Comparison of ENCODE assay signal across 8 mouse cellular contexts in genomic region chr2:165884577-165885224, GRCm38 (mm10). TPM values are rescaled to one million over a fixed set of nuclear protein-coding genes. Genes with fewer than 3 reads are reported as not detected.
A peak's percentile ranks its signal among the peaks of the same experiment; 100 is the strongest.
DNase-seq lines count a peak whose midpoint lies in the region; ATAC-seq and TF ChIP-seq lines count a peak whose summit lies in the region.

No protein-coding gene starts in this region.

- peak overlapping the region; percentile 76 for H3K4me3 ChIP-seq in bone marrow macrophage, adult 2 months (ENCODE audit: insufficient read depth, low read length)
- H3K4me3 ChIP-seq in embryonic facial prominence, embryonic 15.5 days (replicated peaks): peak overlapping the region; percentile 32
- H3K4me3 ChIP-seq in limb, embryonic 14.5 days (replicated peaks; ENCODE audit: low read length): peak overlapping the region; percentile 35
- H3K4me3 ChIP-seq in midbrain, embryonic 16.5 days (ENCODE audit: low read depth, low read length): peak overlapping the region; percentile 36
- H3K4me3 ChIP-seq in spleen, adult 2 months (ENCODE audit: extremely low read depth, insufficient read depth, insufficient read length): peak overlapping the region; percentile 58

- no peaks in the 10 kb centered on the region for H3K9me3 ChIP-seq in embryonic facial prominence, embryonic 15.5 days (replicated peaks)
- no peaks in the 10 kb centered on the region for H3K9me3 ChIP-seq in limb, embryonic 14.5 days (ENCODE audit: control insufficient read depth, low read length)
- H3K9me3 ChIP-seq in midbrain, embryonic 16.5 days (replicated peaks; ENCODE audit: control insufficient read depth, low read length, poor library complexity, severe bottlenecking): no peaks in the 10 kb centered on the region

- H3K36me3 ChIP-seq in embryonic facial prominence, embryonic 15.5 days: no peaks in the 10 kb centered on the region
- H3K36me3 ChIP-seq in limb, embryonic 14.5 days (ENCODE audit: control insufficient read depth, insufficient read depth, low read length): no peaks in the 10 kb centered on the region
- no peaks in the 10 kb centered on the region for H3K36me3 ChIP-seq in midbrain, embryonic 16.5 days (ENCODE audit: control insufficient read depth, insufficient read depth, low read length)
- H3K36me3 ChIP-seq in spleen, adult 2 months (ENCODE audit: control insufficient read depth, insufficient read depth, low read length): peaks cover 5% of the 10 kb centered on the region

- TF ChIP-seq CTCF in bone marrow macrophage, adult 2 months (IDR thresholded peaks at IDR 0.05; ENCODE audit: low read depth, low read length): no peak
- no peak for TF ChIP-seq CTCF in spleen, adult 2 months (IDR thresholded peaks at IDR 0.05; ENCODE audit: extremely low read depth, insufficient read depth, insufficient read length, insufficient replicate concordance)

- ATAC-seq in embryonic facial prominence, embryonic 15.5 days (ENCODE audit: insufficient number of reproducible peaks, low FRiP score, low TSS enrichment, low read depth): peak; percentile 68
- peak; percentile 82 for ATAC-seq in limb, embryonic 14.5 days (ENCODE audit: low FRiP score, low read depth)
- ATAC-seq in midbrain, embryonic 16.5 days: peak; percentile 52

- TF ChIP-seq POLR2A in bone marrow macrophage, adult 2 months (IDR thresholded peaks at IDR 0.05; ENCODE audit: borderline replicate concordance, low read depth, low read length): no peak
- no peak for TF ChIP-seq POLR2A in limb, embryonic 14.5 days (IDR thresholded peaks at IDR 0.05; ENCODE audit: borderline replicate concordance, extremely low read depth, insufficient read depth, insufficient read length)
- peak; percentile 65 for TF ChIP-seq POLR2A in spleen, adult 2 months (IDR thresholded peaks at IDR 0.05; ENCODE audit: low read depth, low read length)

- H3K4me1 ChIP-seq in bone marrow macrophage, adult 2 months (ENCODE audit: control insufficient read depth, insufficient read depth, low read length): peaks cover 61% of the 10 kb centered on the region
- peaks cover 97% of the 10 kb centered on the region for H3K4me1 ChIP-seq in embryonic facial prominence, embryonic 15.5 days
- peaks cover 89% of the 10 kb centered on the region for H3K4me1 ChIP-seq in limb, embryonic 14.5 days (ENCODE audit: control insufficient read depth, insufficient read depth, low read length)
- peaks cover 92% of the 10 kb centered on the region for H3K4me1 ChIP-seq in midbrain, embryonic 16.5 days (ENCODE audit: control insufficient read depth, insufficient read depth, low read length)
- H3K4me1 ChIP-seq in spleen, adult 2 months (ENCODE audit: control insufficient read depth, insufficient read depth, insufficient read length): peaks cover 48% of the 10 kb centered on the region

- H3K4me2 ChIP-seq in embryonic facial prominence, embryonic 15.5 days (replicated peaks): peak overlapping the region; percentile 53
- H3K4me2 ChIP-seq in limb, embryonic 14.5 days (replicated peaks; ENCODE audit: low read depth, low read length, severe bottlenecking): peak overlapping the region; percentile 71
- H3K4me2 ChIP-seq in midbrain, embryonic 16.5 days (ENCODE audit: low read length): peak overlapping the region; percentile 70

- DNase-seq in B cell, adult 2 months: peak; percentile 99
- DNase-seq in heart, adult 9 months (ENCODE audit: low spot score in 2 of 2): peak; percentile 99
- DNase-seq in kidney, adult 9 months: peak; percentile 99
- peak; percentile 94 for DNase-seq in limb, embryonic 14.5 days (ENCODE audit: low spot score)
- peak; percentile 91 to 94 for DNase-seq in spleen, adult 2 months (ENCODE audit: low read depth in 1 of 2, low spot score in 2 of 2)

- 6% methylated on average over 21 of the region's 21 CpGs for WGBS in embryonic facial prominence, embryonic 15.5 days
- WGBS in limb, embryonic 14.5 days: 7% methylated on average over 20 of the region's 21 CpGs
- 4% methylated on average over 20 of the region's 21 CpGs for WGBS in midbrain, embryonic 16.5 days
- 7% methylated on average over 21 of the region's 21 CpGs for WGBS in spleen, adult 2 months

- peak overlapping the region; percentile 100 for H3K27ac ChIP-seq in bone marrow macrophage, adult 2 months (ENCODE audit: insufficient read depth, low read depth, low read length)
- peak overlapping the region; percentile 100 for H3K27ac ChIP-seq in embryonic facial prominence, embryonic 15.5 days (replicated peaks)
- H3K27ac ChIP-seq in limb, embryonic 14.5 days (replicated peaks; ENCODE audit: low read depth, low read length): peak overlapping the region; percentile 99
- peak overlapping the region; percentile 100 for H3K27ac ChIP-seq in midbrain, embryonic 16.5 days (ENCODE audit: low read length)
- H3K27ac ChIP-seq in spleen, adult 2 months (ENCODE audit: insufficient read depth, low read length): peak overlapping the region; percentile 99

- peak overlapping the region; percentile 31 for H3K9ac ChIP-seq in embryonic facial prominence, embryonic 15.5 days
- peak overlapping the region; percentile 59 for H3K9ac ChIP-seq in limb, embryonic 14.5 days (ENCODE audit: low read depth, low read length, severe bottlenecking)
- peak overlapping the region; percentile 71 for H3K9ac ChIP-seq in midbrain, embryonic 16.5 days (ENCODE audit: low read depth, low read length)

- H3K27me3 ChIP-seq in embryonic facial prominence, embryonic 15.5 days: no peaks in the 10 kb centered on the region
- H3K27me3 ChIP-seq in limb, embryonic 14.5 days (ENCODE audit: control insufficient read depth, insufficient read depth, low read length): no peaks in the 10 kb centered on the region
- H3K27me3 ChIP-seq in midbrain, embryonic 16.5 days (ENCODE audit: control insufficient read depth, insufficient read depth, low read depth, low read length): no peaks in the 10 kb centered on the region
- H3K27me3 ChIP-seq in spleen, adult 2 months (ENCODE audit: control insufficient read depth, insufficient read depth, low read length): no peaks in the 10 kb centered on the region

RNA-seq across cellular contexts. Expression of gene Zmynd8, which starts 14.1 kb away (rescaled TPM):
- polyA plus RNA-seq in bone marrow macrophage, adult 2 months (2012; ENCODE audit: insufficient read depth, insufficient read length, missing spikeins): 97.8 and 99.5 TPM in 2 replicates
- 50.4 and 50.9 TPM in 2 replicates for polyA plus RNA-seq in embryonic facial prominence, embryonic 15.5 days (2015; fragmentation: Nextera tagmentation; extraction: Ambion mirVana)
- polyA plus RNA-seq in limb, embryonic 14.5 days (2012; rRNA removed): 47.6 and 49.5 TPM in 2 replicates
- 30.2 and 39.8 TPM in 2 replicates for polyA plus RNA-seq in limb, embryonic 14.5 days (2014; fragmentation: Nextera tagmentation; extraction: Ambion mirVana)
- polyA plus RNA-seq in midbrain, embryonic 16.5 days (2015; fragmentation: Nextera tagmentation; extraction: Ambion mirVana): 78.7 and 87.3 TPM in 2 replicates
- 25.0 and 25.4 TPM in 2 replicates for polyA plus RNA-seq in spleen, adult 2 months (2012; rRNA removed)

Comparison
In these comparisons a context has a peak if more than half of its experiments do, and no peak if none do; other contexts are left out.
1. Peak in every context shown above with its lines: DNase-seq, ATAC-seq, H3K4me3 ChIP-seq and H3K27ac ChIP-seq.